Mouse (Mus musculus) cerebellum, adult 11 months (tissue): ENCODE results near the gene Elavl1.
"Not testable (repeated sequence)": the region's sequence is repeated elsewhere in the genome, so short reads cannot be mapped to it uniquely, and the experiment has no call there.

Experiments used
- DNase-seq: peaks from one replicate; pipeline ENCODE4 v3.0.0; 2022

The Elavl1 gene

GRCm38 (mm10) chr8:4324983-4325750 is at the start of gene Elavl1, which contains the start of gene Ccl25:
Gene Elavl1, minus strand, starts transcription at chr8:4325413.
Gene Ccl25, plus strand, starts transcription at chr8:4325210.
- DNase-seq, result peak; percentile 96

- no peak for DNase-seq
Measured at GRCm38 (mm10) chr8:4372657-4373056, 47.4 kb upstream of the Elavl1 start.

DNA sequence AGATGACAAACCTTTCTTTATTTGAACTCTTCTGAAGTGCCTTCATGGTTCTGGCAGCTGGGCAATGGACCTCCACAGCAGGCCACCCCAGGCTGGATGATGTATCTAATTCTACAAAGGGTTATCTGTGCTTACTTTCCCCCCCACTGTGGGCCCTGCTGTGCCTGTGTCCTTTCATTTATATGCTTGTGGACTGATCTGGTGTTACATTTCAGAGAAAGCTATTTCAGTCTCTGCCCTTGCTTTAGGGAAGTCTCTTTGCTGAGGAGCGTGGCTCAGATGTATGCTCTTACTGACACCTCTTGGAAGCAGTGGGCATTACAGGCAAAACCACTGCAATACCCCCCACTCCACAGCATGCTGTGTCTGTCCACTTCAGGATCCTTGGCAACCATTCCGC is 44.9 kb upstream of the Elavl1 start:
- no peak for DNase-seq

DNA sequence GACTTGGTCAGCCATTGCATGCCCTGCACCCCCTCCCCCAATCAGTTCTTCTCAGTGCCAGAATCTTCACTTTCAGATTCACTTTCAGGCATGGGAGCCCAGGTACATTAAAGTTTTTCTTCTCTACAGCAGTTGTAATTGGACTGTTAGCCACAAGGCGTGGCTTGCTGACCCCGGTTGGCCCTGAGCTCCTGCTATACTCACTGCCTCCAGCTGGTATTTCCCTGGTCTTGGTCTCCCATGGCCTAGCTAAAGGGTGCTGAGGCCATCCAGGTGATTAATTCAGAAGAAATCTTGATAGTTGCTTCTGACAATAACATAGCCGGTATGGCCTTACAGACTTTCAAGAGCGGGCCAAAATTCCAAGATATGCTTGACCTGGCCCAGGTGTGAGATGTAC is 43.3 kb upstream of the Elavl1 start:
- no peak for DNase-seq

GRCm38 (mm10) chr8:4367808-4368207 is 42.6 kb upstream of the Elavl1 start:
- no peak for DNase-seq

GRCm38 (mm10) chr8:4366189-4366588 is 41.0 kb upstream of the Elavl1 start:
- DNase-seq, result no peak

- no peak for DNase-seq
Measured at GRCm38 (mm10) chr8:4360922-4361321, 35.7 kb upstream of the Elavl1 start.

DNA sequence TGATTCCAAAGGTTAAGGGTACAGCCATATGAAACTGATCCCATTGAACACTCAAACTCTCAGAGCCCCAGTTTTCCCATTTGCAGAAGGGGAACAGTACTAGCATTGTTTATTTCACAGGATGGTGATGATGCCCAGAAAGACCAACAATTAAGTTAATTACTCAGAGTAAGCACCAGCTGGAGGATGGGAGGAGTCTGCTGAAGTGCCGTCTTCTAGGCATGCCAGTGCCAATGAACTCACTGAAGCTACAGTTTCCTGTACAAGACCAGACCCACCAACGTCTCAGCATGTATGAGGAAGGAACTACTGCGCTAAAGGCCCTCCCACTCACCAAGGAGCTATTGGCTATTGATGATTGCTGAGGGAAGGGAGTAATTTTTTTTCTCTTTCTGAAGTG is 34.1 kb upstream of the Elavl1 start:
- no peak for DNase-seq

GRCm38 (mm10) chr8:4355455-4355854 is 30.2 kb upstream of the Elavl1 start:
- DNase-seq, result no peak

DNA sequence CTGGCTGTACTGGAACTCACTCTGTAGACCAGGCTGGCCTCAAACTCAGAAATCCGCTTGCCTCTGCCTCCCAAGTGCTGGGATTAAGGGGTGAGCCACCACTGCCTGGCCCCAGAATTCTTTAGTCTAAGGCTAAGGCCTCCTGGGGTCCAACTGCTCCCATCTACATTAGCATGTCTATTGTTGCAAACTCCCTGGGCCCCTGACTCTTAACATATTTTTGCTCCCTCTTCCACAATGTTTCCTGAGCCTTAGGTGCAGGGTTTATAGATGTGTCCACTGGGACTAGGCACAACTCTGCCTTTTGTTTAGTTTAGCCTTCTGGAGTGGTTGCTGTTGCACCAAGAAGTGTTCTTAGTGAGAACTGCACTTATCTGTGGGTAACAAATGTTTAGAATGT is 29.3 kb upstream of the Elavl1 start:
- DNase-seq, result no peak

GRCm38 (mm10) chr8:4353741-4354140 is 28.5 kb upstream of the Elavl1 start:
- DNase-seq, result no peak

- DNase-seq, result not testable (repeated sequence)
Measured at GRCm38 (mm10) chr8:4352562-4352961, 27.3 kb upstream of the Elavl1 start.

GRCm38 (mm10) chr8:4350618-4351017 is 25.4 kb upstream of the Elavl1 start:
- no peak for DNase-seq

GRCm38 (mm10) chr8:4349335-4349734 is 24.1 kb upstream of the Elavl1 start:
- DNase-seq, result no peak

DNA sequence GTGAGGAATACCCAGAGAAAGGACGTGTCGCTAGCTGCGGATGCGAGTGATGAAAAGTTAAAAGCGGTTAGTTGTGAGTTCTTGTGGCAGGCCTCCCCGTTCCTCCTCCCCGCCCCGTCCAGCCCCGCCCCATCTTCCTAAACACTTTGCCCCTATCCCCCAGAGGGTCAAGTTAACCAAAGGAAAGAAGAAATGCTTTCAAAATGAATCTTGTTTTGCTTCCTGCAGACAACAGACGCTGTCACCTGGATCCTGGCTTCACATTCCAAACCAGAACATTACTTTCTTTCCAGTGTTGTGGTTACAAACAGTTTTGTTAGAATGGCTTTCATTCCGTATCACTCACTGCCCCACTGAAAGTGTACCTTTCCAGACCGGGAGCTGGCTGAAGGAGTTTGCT is 23.1 kb upstream of the Elavl1 start:
- no peak for DNase-seq

DNA sequence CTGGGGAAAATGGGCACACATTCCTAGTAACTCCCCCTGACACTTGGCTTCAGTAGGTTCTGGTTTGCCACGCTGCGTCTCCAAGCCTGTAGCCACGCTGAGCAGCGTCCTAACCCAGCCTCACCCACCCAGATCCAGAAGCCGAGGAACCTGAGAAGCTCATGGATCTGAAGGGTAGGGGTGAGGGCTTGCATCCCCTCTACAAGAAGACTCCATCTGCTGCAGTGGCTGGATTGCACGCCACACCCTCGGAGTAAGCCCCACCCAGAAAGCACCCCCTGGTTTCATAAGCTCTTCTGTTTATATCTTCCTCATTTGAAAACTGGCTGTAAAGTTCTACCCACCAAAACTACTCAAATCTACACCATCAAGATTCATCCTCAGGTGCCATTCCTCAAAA is 22.4 kb upstream of the Elavl1 start:
- no peak for DNase-seq

DNA sequence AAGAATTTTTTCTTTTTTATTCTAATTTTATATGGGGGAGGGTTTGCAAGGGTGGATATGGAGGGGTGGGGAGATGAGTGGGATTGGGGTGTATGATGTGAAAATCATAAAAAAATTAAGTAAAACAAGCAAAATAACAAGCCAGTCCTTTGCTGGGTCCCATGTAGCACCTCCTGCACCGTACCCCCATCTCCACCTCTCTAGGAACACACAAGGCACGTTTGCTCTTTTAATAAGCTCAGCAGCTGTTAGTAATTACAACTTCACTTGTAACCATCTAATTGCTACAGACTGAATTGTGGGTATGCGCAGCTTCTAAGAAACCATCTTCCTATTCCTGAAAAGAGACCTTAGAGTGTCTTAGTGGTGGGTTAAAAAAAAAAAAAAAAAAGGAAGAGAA is 15.0 kb upstream of the Elavl1 start:
- DNase-seq, result no peak

GRCm38 (mm10) chr8:4335678-4336077 is 10.5 kb upstream of the Elavl1 start:
- DNase-seq, result no peak

GRCm38 (mm10) chr8:4333966-4334365 is 8.8 kb upstream of the Elavl1 start:
- DNase-seq, result no peak

DNA sequence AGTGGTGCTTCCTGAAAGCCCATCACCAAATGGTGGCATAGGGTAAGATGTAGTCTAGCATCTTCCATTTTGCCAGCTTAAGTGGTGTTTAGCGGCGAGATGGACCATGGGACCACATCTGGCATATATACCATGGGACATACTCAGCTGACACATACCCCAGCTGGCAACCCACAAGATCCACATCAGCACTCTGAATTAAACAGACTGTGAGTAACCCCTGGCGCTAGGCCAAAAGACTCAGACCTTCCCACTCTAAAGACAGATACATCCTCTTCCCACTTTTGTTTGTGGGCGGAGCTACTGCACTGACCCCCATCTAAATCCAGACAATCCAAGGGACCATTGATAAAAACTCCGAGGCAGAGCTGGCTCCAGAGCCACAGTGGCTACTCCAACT is 3.8 kb upstream of the Elavl1 start:
- no peak for DNase-seq

DNA sequence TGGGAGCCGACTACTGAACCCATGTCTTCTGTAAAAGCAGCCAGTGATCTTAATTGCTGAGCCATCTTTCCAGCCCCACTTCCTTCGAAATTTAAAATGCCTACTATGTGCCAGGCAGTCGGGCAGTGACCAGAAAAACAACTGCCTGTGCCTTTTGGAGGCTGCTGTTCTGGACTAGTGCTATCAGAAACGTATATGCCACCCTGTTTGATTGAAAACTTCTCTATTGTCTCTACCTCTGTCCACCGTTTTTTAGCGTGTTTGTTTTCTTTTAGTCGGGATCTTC is 481 bp upstream of the Elavl1 start:
- DNase-seq, result no peak

DNA sequence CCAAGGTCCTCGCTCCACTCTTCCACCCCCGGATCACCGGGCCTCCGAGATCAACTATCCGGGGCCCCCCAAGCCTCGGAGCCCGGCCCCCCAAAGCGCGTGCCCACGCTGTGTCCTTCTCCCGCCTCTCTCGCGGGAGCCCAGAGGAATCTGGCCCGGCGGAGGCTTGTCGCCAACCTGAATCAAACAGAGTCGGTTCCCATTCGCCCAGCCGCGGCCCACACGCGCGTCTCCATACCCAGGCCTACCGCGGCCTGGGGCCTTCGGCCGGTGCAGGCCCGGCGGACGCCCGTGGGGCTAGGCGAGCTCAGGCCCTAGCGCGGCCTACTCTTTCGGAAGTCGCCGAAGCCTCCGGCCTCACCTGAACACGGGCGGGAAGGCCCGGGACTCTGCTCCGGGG is 688 bp downstream of the Elavl1 start:
- no peak for DNase-seq

GRCm38 (mm10) chr8:4323917-4324316 is 1.3 kb downstream of the Elavl1 start:
- DNase-seq, result no peak

- peak; percentile 63 for DNase-seq
Measured at GRCm38 (mm10) chr8:4322470-4322869, 2.7 kb downstream of the Elavl1 start.

DNA sequence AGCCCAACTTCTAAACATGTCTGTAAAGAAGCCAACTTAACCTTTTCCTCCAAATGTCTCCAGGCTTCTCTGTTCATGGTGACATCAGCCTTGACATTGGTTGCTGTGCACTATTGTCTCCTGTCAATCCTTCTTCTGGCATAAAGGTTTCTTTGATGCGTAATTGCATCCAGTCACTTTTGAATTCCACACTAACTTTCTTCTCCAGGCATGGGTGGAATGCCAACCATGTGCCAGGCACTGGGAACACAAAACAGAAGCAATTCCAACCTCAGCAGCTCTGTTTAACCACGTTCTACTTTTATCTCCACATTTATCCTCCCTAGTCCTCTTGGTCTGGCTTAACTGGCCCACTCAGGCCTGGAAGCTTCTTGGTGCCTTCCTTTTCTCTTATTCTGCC is 4.2 kb downstream of the Elavl1 start:
- no peak for DNase-seq

GRCm38 (mm10) chr8:4320404-4320803 is 4.8 kb downstream of the Elavl1 start:
- DNase-seq, result no peak
